Mouse (Mus musculus) forebrain, embryonic 14.5 days (tissue): ENCODE data around the gene Ddx42. TPM values are rescaled to one million over a fixed set of nuclear protein-coding genes. Genes with fewer than 3 reads are reported as not detected.
A peak's percentile ranks its signal among the peaks of the same experiment; 100 is the strongest.

Experiments used
- ATAC-seq: fragments of 200-750 bp; cut with Nextera tagmentation; 2 replicates; pipeline ENCODE4 v1.8.0; 2017; ENCODE audit warnings: mild to moderate bottlenecking, moderate library complexity
- DNase-seq: peaks from one replicate; pipeline ENCODE4 v3.0.0-alpha.2; 2015; ENCODE audit warnings: low spot score
- H3K27ac ChIP-seq: fragments of 300-500 bp; sonication (generic); 2 replicates; pipeline ENCODE4 v1.5.1; 2014; ENCODE audit warnings: low read depth, mild to moderate bottlenecking, control low read depth, low read length, moderate library complexity
- H3K27me3 ChIP-seq: fragments of 300-500 bp; sonication (generic); replicated peaks from 2 replicates; pipeline ENCODE4 v1.6.1; 2014; ENCODE audit warnings: low read length, control low read depth, mixed read lengths; ENCODE audit not compliant: control insufficient read depth, insufficient read depth
- H3K36me3 ChIP-seq: fragments of 300-500 bp; sonication (generic); 2 replicates; pipeline ENCODE4 v1.6.1; 2014; ENCODE audit warnings: low read length, control low read depth; ENCODE audit not compliant: control insufficient read depth, insufficient read depth
- H3K4me1 ChIP-seq: fragments of 300-500 bp; sonication (generic); 2 replicates; pipeline ENCODE4 v1.6.1; 2014; ENCODE audit warnings: antibody characterized with exemption, low read length, control low read depth; ENCODE audit not compliant: control insufficient read depth, insufficient read depth
- H3K4me2 ChIP-seq: fragments of 300-500 bp; sonication (generic); 2 replicates; pipeline ENCODE4 v1.6.1; 2014; ENCODE audit warnings: mild to moderate bottlenecking, control low read depth, low read length
- H3K4me3 ChIP-seq: fragments of 300-500 bp; sonication (generic); 2 replicates; pipeline ENCODE4 v1.5.1; 2014; ENCODE audit warnings: low read depth, low read length, control low read depth
- H3K9ac ChIP-seq: fragments of 300-500 bp; sonication (generic); 2 replicates; pipeline ENCODE4 v1.6.1; 2014; ENCODE audit warnings: mild to moderate bottlenecking, low read length, control low read depth, moderate library complexity
- H3K9me3 ChIP-seq: fragments of 300-500 bp; sonication (generic); replicated peaks from 2 replicates; pipeline ENCODE4 v1.6.1; 2016; ENCODE audit warnings: low read length, control low read depth, mixed read lengths; ENCODE audit not compliant: control insufficient read depth
- WGBS: fragments of 180-500 bp; shearing (Covaris S2); extraction: QIAGEN DNeasy Blood & Tissue Kit; methylation state at CpG from one replicate; pipeline ENCODE4 v1.1.7; 2014; 5-methylcytosine and 5-hydroxymethylcytosine counted together
- polyA plus RNA-seq: library from polyadenylated mRNA; unstranded; fragments of >200 nt; fragmentation: Nextera tagmentation; extraction: Ambion mirVana; gene quantifications from 2 replicates; pipeline ENCODE4 v1.2.1, GENCODE M21; 2014

Ddx42 gene
- polyA plus RNA-seq, 1 experiment from 2014 or later, result 65.6 TPM

- no peak overlapping the region for H3K9ac ChIP-seq
- H3K36me3 ChIP-seq, result peaks cover 15% of the 10 kb centered on the region
- no peak for DNase-seq
- no peak overlapping the region for H3K4me2 ChIP-seq
- H3K9me3 ChIP-seq, result no peaks in the 10 kb centered on the region
- H3K27me3 ChIP-seq, result no peaks in the 10 kb centered on the region
- no peak overlapping the region for H3K27ac ChIP-seq
- H3K4me1 ChIP-seq, result no peaks in the 10 kb centered on the region
- no peak for ATAC-seq
- 78% methylated on average over 7 of the region's 7 CpGs for WGBS
- no peak overlapping the region for H3K4me3 ChIP-seq
Observed at GRCm38 (mm10) chr11:106179711-106180448, 36.8 kb upstream of the Ddx42 start.

GRCm38 (mm10) chr11:106180449-106180801, 36.3 kb upstream of the Ddx42 start:
- DNase-seq (no peak), ATAC-seq (no peak)
- Histone ChIP-seq H3K4me2 (no peak overlapping the region), H3K27me3 (no peaks in the 10 kb centered on the region), H3K9ac (no peak overlapping the region), H3K9me3 (no peaks in the 10 kb centered on the region), H3K4me1 (no peaks in the 10 kb centered on the region), H3K27ac (no peak overlapping the region), H3K4me3 (no peak overlapping the region), H3K36me3 (peaks cover 15% of the 10 kb centered on the region)
- 91% methylated on average over 2 of the region's 2 CpGs for WGBS

GRCm38 (mm10) chr11:106187326-106187725, 29.4 kb upstream of the Ddx42 start:
- Histone ChIP-seq H3K4me1 (no peaks in the 10 kb centered on the region; the same call in 1 of the 2 replicates), H3K9ac (no peak overlapping the region), H3K4me3 (no peak overlapping the region), H3K27ac (no peak overlapping the region), H3K27me3 (no peaks in the 10 kb centered on the region), H3K4me2 (no peak overlapping the region), H3K36me3 (peaks cover 10% of the 10 kb centered on the region; the same call in 1 of the 2 replicates), H3K9me3 (no peaks in the 10 kb centered on the region)
- ATAC-seq, result no peak
- WGBS, result 92% methylated on average over 4 of the region's 4 CpGs
- no peak for DNase-seq

GRCm38 (mm10) chr11:106191716-106192115, 25.0 kb upstream of the Ddx42 start:
- Histone ChIP-seq H3K9me3 (no peaks in the 10 kb centered on the region), H3K27ac (no peak overlapping the region), H3K27me3 (no peaks in the 10 kb centered on the region), H3K4me3 (no peak overlapping the region), H3K36me3 (peaks cover 4% of the 10 kb centered on the region; the same call in 1 of the 2 replicates), H3K9ac (no peak overlapping the region), H3K4me2 (no peak overlapping the region), H3K4me1 (peaks cover 6% of the 10 kb centered on the region)
- no peak for ATAC-seq
- DNase-seq, result no peak
- WGBS, result 91% methylated on average over 3 of the region's 3 CpGs

GRCm38 (mm10) chr11:106192241-106192640, 24.5 kb upstream of the Ddx42 start:
- no peak for DNase-seq
- no peaks in the 10 kb centered on the region for H3K9me3 ChIP-seq
- H3K36me3 ChIP-seq, result peaks cover 4% of the 10 kb centered on the region; the same call in 1 of the 2 replicates
- ATAC-seq, result no peak
- H3K4me3 ChIP-seq, result peak overlapping the region; percentile 75; the same call in 1 of the 2 replicates
- WGBS, result 92% methylated on average over 5 of the region's 5 CpGs
- H3K9ac ChIP-seq, result no peak overlapping the region; the same call in 1 of the 2 replicates
- H3K27me3 ChIP-seq, result no peaks in the 10 kb centered on the region
- peak overlapping the region; percentile 71 for H3K4me2 ChIP-seq
- no peak overlapping the region for H3K27ac ChIP-seq
- peaks cover 6% of the 10 kb centered on the region for H3K4me1 ChIP-seq

- H3K27ac ChIP-seq, result peak overlapping the region; percentile 78
- H3K9ac ChIP-seq, result peak overlapping the region; percentile 80
- H3K27me3 ChIP-seq, result no peaks in the 10 kb centered on the region
- H3K36me3 ChIP-seq, result peaks cover 9% of the 10 kb centered on the region
- ATAC-seq, result peak; percentile 22
- H3K4me2 ChIP-seq, result peak overlapping the region; percentile 71
- H3K4me3 ChIP-seq, result peak overlapping the region; percentile 75
- no peak for DNase-seq
- H3K4me1 ChIP-seq, result peaks cover 6% of the 10 kb centered on the region
- no peaks in the 10 kb centered on the region for H3K9me3 ChIP-seq
- 11% methylated on average over 19 of the region's 19 CpGs for WGBS
Observed at GRCm38 (mm10) chr11:106192657-106193370, 23.9 kb upstream of the Ddx42 start.

- H3K27me3 ChIP-seq, result no peaks in the 10 kb centered on the region
- H3K27ac ChIP-seq, result peak overlapping the region; percentile 84
- DNase-seq (peak; percentile 98), ATAC-seq (peak; percentile 98)
- under 1% methylated on average over 43 of the region's 44 CpGs for WGBS
- H3K36me3 ChIP-seq, result peaks cover 16% of the 10 kb centered on the region
- peak overlapping the region; percentile 80 for H3K9ac ChIP-seq
- H3K4me3 ChIP-seq, result peak overlapping the region; percentile 75
- H3K4me2 ChIP-seq, result peak overlapping the region; percentile 75
- H3K9me3 ChIP-seq, result no peaks in the 10 kb centered on the region
- peaks cover 6% of the 10 kb centered on the region for H3K4me1 ChIP-seq
Observed at GRCm38 (mm10) chr11:106193371-106194154, 23.2 kb upstream of the Ddx42 start.

GRCm38 (mm10) chr11:106194155-106194541, 22.6 kb upstream of the Ddx42 start:
- Histone ChIP-seq H3K27ac (peak overlapping the region; percentile 84), H3K36me3 (peaks cover 19% of the 10 kb centered on the region), H3K4me1 (peaks cover 6% of the 10 kb centered on the region), H3K9me3 (no peaks in the 10 kb centered on the region), H3K4me2 (peak overlapping the region; percentile 75), H3K9ac (peak overlapping the region; percentile 75), H3K4me3 (peak overlapping the region; percentile 75), H3K27me3 (no peaks in the 10 kb centered on the region)
- 32% methylated on average over 3 of the region's 3 CpGs for WGBS
- ATAC-seq, result no peak
- no peak for DNase-seq
